Mouse (Mus musculus) E14TG2a.4 (cell line): ENCODE measurements around the gene Mtm1.

Experiments
- CTCF ChIP-seq: conservative IDR thresholded peaks from 2 replicates; pipeline ENCODE4 v1.5.1; 2014; ENCODE audit warnings: low read length
- NANOG ChIP-seq: IDR thresholded peaks from 2 replicates; pipeline ENCODE4 v1.6.1; 2014; ENCODE audit warnings: borderline replicate concordance, low read length, mixed read lengths
- POU5F1 ChIP-seq: IDR thresholded peaks from 2 replicates; pipeline ENCODE4 v1.6.1; 2014; ENCODE audit warnings: low read length, borderline replicate concordance

- TF ChIP-seq CTCF (no peak), POU5F1 (no peak), NANOG (no peak)
These were observed 12.3 kb downstream of the Mtm1 start for GRCm38 (mm10) chrX:71222648-71223408.
